Mouse (Mus musculus): ENCODE results near the gene March9.

March9 gene

GRCm38 (mm10) chr10:127059968-127060916 is at the start of gene March9:
Gene March9, minus strand, starts transcription at chr10:127060184.
- DNase-seq, result peak; percentile 89 to 95

GRCm38 (mm10) chr10:127108262-127108583 is 48.2 kb upstream of the March9 start:
- DNase-seq, result no peak

- DNase-seq, result no peak
Observed at GRCm38 (mm10) chr10:127107563-127108261, 47.7 kb upstream of the March9 start.

GRCm38 (mm10) chr10:127103631-127104030 is 43.6 kb upstream of the March9 start:
- DNase-seq, result no peak

- DNase-seq, result no peak
Observed at GRCm38 (mm10) chr10:127101151-127101550, 41.2 kb upstream of the March9 start.

GRCm38 (mm10) chr10:127100414-127100813 is 40.4 kb upstream of the March9 start:
- DNase-seq, result no peak

GRCm38 (mm10) chr10:127099868-127100267 is 39.9 kb upstream of the March9 start:
- no peak for DNase-seq

- no peak for DNase-seq
Observed at GRCm38 (mm10) chr10:127099191-127099590, 39.2 kb upstream of the March9 start.

- no peak for DNase-seq
Observed at GRCm38 (mm10) chr10:127098514-127098913, 38.5 kb upstream of the March9 start.

GRCm38 (mm10) chr10:127094382-127094802 is 34.4 kb upstream of the March9 start:
- peak in 1 of 2 experiments; percentile 51 for DNase-seq

- DNase-seq, result peak in 1 of 2 experiments; percentile 5
Observed at GRCm38 (mm10) chr10:127092742-127093141, 32.8 kb upstream of the March9 start.

- peak in 1 of 2 experiments; percentile 27 for DNase-seq
Observed at GRCm38 (mm10) chr10:127091507-127092396, 31.8 kb upstream of the March9 start.

GRCm38 (mm10) chr10:127090560-127091411 is 30.8 kb upstream of the March9 start:
- DNase-seq, result no peak

- no peak for DNase-seq
Observed at GRCm38 (mm10) chr10:127085633-127086032, 25.6 kb upstream of the March9 start.

GRCm38 (mm10) chr10:127085052-127085451 is 25.1 kb upstream of the March9 start:
- no peak for DNase-seq

GRCm38 (mm10) chr10:127083915-127084306 is 23.9 kb upstream of the March9 start:
- DNase-seq, result peak; percentile 50 to 63

- peak in 1 of 2 experiments; percentile 45 for DNase-seq
Observed at GRCm38 (mm10) chr10:127083292-127083914, 23.4 kb upstream of the March9 start.

GRCm38 (mm10) chr10:127081996-127082620 is 22.1 kb upstream of the March9 start:
- peak in 1 of 2 experiments; percentile 30 for DNase-seq

GRCm38 (mm10) chr10:127080901-127081780 is 21.2 kb upstream of the March9 start:
- DNase-seq, result peak; percentile 71 to 78

All from cerebellum, adult 18-20 months (tissue).